Mouse (Mus musculus) kidney, postnatal 25 days (tissue): ENCODE measurements at regions not wholly inside any gene's neighbourhood (a gene's known extent, or its start where the extent isn't known, plus 50 kb on each side); places are given as distances from the start of the nearest gene placed in this dataset.

Source experiments
- DNase-seq, 2 experiments: peaks; one replicate each; pipeline ENCODE4 v3.0.0; 2021; ENCODE audit warnings: mixed read lengths in 2 of 2

DNA sequence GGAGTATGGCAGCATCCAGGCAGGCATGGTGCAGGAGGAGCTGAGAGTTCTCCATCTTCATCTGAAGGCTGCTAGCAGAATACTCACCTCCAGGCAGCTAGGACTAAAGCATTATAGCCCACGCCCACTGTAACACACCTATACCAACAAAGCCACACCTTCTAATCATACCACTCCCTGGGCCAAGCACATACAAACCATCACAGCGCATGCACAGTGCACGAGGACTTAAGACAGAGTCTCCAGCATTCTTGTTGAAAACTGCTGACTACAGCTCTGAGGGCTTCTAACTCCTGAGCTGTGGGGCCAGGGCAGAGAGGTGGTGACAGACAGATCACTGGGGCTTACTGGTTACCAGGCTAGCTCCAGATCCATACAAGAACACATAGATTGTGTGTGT, 68.0 kb upstream of the Cnot2 start:
- DNase-seq = no peak

DNA sequence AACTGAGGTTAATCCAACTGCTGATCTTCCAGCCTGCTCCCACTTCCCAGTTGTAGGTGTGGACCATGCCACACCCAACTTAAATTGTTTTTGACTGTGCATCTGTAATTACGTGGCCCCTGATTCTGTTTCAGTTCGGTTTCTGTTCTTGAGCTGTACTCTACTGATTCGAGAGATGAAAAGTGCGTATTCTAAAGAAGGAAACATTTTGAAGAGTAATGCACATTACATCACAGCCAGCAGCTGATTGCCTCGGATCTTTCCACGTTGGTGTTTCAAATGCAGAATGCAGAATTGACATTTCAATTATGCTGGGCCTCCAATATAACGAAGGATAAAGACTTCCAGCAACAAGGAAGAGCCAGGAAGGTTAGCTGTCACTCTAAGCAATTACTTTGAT, 64.7 kb upstream of the Cnot2 start:
- no peak for DNase-seq

DNA sequence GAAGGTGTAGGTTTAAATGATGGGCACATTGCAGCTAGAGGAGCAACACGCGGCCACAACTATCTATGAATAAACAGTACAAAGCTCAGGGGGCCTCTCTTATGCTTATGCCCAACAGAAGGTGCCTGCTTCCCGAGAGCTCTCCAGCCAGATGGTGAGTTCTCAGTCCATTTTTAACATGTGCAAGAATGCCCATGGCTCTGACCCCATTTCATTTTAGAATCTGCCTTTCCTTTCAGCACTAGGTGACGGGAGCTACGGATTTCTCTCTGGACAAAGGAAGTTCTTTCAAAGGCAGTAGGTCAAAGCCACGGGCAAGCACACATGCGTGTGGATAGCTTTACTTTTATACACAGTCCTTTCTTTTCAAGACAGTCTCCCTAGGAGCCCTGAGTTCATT, 64.3 kb upstream of the Cnot2 start:
- DNase-seq = no peak

- no peak for DNase-seq
Observed at GRCm38 (mm10) chr10:116645108-116645507, 63.8 kb upstream of the Cnot2 start.
